ENCODE assay signal across 9 mouse cellular contexts in genomic region chr11:50744971-50745370, GRCm38 (mm10).
DNase-seq lines count a peak whose midpoint lies in the region; ATAC-seq and TF ChIP-seq lines count a peak whose summit lies in the region.
"Had no signal": no experiment of that assay in that cellular context is flagged by ENCODE, and none has a peak within 500 bp of the region (broad histone marks: within the 10 kb centered on the region; RNA-seq: fewer than 3 reads in every experiment).

No protein-coding gene starts in this region.

- H3K4me2 ChIP-seq in lung, embryonic 14.5 days: no peak overlapping the region
- no peak overlapping the region for H3K4me2 ChIP-seq in neural tube, embryonic 15.5 days

- ATAC-seq in lung, embryonic 14.5 days (ENCODE audit: insufficient read depth): peak; percentile 38; the same call in 1 of the 2 replicates
- ATAC-seq in neural tube, embryonic 15.5 days (ENCODE audit: low FRiP score): no peak
- ATAC-seq in megakaryocyte-erythroid progenitor cell, adult 5-6 weeks (replicated peaks; ENCODE audit: low FRiP score, low TSS enrichment, poor library complexity, severe bottlenecking): no peak

- intact Hi-C loops in heart, postnatal 25 days (cut with DNase I): no loop called here

- H3K27me3 ChIP-seq in lung, embryonic 14.5 days (ENCODE audit: insufficient read depth, low read length): no peaks in the 10 kb centered on the region
- H3K27me3 ChIP-seq in neural tube, embryonic 15.5 days (replicated peaks): no peaks in the 10 kb centered on the region

- no peak overlapping the region for H3K4me3 ChIP-seq in lung, embryonic 14.5 days (ENCODE audit: low read depth, low read length)
- H3K4me3 ChIP-seq in neural tube, embryonic 15.5 days (replicated peaks): no peak overlapping the region

- TF ChIP-seq POLR2A in brain, embryonic 14.5 days (IDR thresholded peaks at IDR 0.05; ENCODE audit: borderline replicate concordance, extremely low read depth, insufficient read depth, insufficient read length, poor library complexity, severe bottlenecking): no peak

- H3K36me3 ChIP-seq in lung, embryonic 14.5 days (ENCODE audit: insufficient read depth): no peaks in the 10 kb centered on the region
- H3K36me3 ChIP-seq in neural tube, embryonic 15.5 days: no peaks in the 10 kb centered on the region

- WGBS in lung, embryonic 14.5 days: 43% methylated on average over 6 of the region's 6 CpGs
- 71% methylated on average over 6 of the region's 6 CpGs for WGBS in neural tube, embryonic 15.5 days

- peak overlapping the region; percentile 46; the same call in 1 of the 2 replicates for H3K27ac ChIP-seq in lung, embryonic 14.5 days (ENCODE audit: low read depth)
- H3K27ac ChIP-seq in neural tube, embryonic 15.5 days (replicated peaks): no peak overlapping the region
- H3K27ac ChIP-seq: macrophage had no signal

- peak; percentile 43 for DNase-seq in adrenal gland, postnatal 14 days
- DNase-seq in adrenal gland, postnatal 25 days: no peak
- DNase-seq in brain, embryonic 14.5 days (ENCODE audit: low read depth): peak; percentile 65
- peak; percentile 37 for DNase-seq in heart, postnatal 25 days (ENCODE audit: low spot score)
- DNase-seq in lung, embryonic 14.5 days: peak; percentile 70
- no peak for DNase-seq in thymus, postnatal 25 days

- no peak for TF ChIP-seq CTCF in brain, embryonic 14.5 days (IDR thresholded peaks at IDR 0.05; ENCODE audit: borderline replicate concordance, extremely low read depth, insufficient read depth, insufficient read length)
- TF ChIP-seq CTCF in lung, embryonic 14.5 days (IDR thresholded peaks at IDR 0.05; ENCODE audit: low read depth): no peak

- no peaks in the 10 kb centered on the region for H3K9me3 ChIP-seq in lung, embryonic 14.5 days (ENCODE audit: low read depth, low read length)
- H3K9me3 ChIP-seq in neural tube, embryonic 15.5 days (replicated peaks): no peaks in the 10 kb centered on the region

- H3K4me1 ChIP-seq in lung, embryonic 14.5 days (ENCODE audit: insufficient read depth): 0 out of 2 replicates have a peak, but pooled peaks cover 2% of the 10 kb centered on the region
- H3K4me1 ChIP-seq in neural tube, embryonic 15.5 days: peaks cover 5% of the 10 kb centered on the region; the same call in 1 of the 2 replicates

- H3K9ac ChIP-seq in lung, embryonic 14.5 days: no peak overlapping the region
- no peak overlapping the region for H3K9ac ChIP-seq in neural tube, embryonic 15.5 days (replicated peaks)

Comparison
In these comparisons a context has a peak if more than half of its experiments do, and no peak if none do; other contexts are left out.
1. DNase-seq: peak in adrenal gland, postnatal 14 days (single experiment), brain, embryonic 14.5 days (single experiment), heart, postnatal 25 days (single experiment) and lung, embryonic 14.5 days (single experiment); none in adrenal gland, postnatal 25 days (single experiment) and thymus, postnatal 25 days (single experiment).